Mouse (Mus musculus): ENCODE results near the gene Rmi1.
"Not testable (repeated sequence)": the region's sequence is repeated elsewhere in the genome, so short reads cannot be mapped to it uniquely, and the experiment has no call there.

The Rmi1 gene

DNA sequence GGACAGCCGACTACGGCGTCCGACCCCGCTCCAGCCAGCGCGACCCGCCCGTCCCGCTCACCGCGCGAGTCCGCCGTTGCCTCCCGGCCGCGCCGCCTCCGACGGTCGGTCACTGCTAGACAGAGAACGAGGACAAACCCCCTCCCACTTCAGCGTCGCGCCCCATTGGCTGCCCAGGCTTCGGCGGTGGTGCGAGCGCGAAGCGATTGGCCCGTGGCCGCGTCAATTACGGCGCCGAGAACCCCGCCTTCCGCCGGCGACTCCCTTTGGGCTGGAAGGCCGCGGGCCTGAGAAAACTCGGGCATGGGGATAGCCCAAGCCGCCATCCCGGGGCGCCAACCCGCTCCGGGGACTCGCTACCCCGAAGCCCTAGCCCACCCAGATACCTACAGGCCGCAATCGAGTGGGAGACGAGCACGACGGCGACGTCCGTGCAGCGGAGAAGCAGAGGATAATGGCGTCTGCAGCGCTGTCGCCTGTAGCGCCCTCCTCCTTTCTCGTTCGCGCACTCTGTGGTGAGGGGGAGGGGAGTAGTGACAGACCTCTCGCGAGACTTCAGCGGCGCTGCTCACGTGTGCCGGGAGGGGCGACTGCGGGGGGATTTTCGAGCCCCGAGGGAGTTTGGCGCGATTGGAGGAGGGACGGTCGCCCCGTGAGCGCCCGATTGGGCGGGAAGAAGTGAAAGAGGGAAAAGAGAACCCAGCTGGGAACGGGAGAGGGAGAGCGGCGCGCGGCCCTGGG is at the start of gene Rmi1:
TSS of gene Rmi1 (plus strand) at position 246 of the 741 bp plus-strand sequence.
- peak; percentile 97 for DNase-seq (ENCODE audit: low read depth)

DNA sequence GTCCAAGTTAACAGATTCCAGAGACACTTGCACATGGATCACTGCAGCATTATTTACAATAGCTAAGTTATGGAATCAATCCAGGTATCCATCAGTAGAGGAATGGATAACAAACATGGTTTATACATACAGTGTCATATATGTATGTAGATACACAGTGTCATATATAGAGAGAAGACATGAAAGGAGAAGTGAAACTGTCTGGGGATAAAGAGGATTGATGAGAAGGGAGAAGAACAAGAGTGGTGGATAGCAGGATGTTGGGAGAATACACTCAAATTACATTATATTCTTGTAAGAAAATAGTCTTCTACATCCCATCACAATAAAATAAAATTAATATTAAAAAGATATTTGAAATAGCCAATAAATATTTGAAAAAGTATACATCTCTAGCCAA is 49.1 kb upstream of the Rmi1 start:
- DNase-seq (ENCODE audit: low read depth) = no peak

- no peak for DNase-seq (ENCODE audit: low read depth)
Measured at GRCm38 (mm10) chr13:58358629-58359303, 43.3 kb upstream of the Rmi1 start, which contains the start of gene Kif27. TSS of gene Kif27 (minus strand) at chr13:58359122.

- DNase-seq (ENCODE audit: low read depth) = no peak
Measured at GRCm38 (mm10) chr13:58359304-58359653, 42.8 kb upstream of the Rmi1 start.

DNA sequence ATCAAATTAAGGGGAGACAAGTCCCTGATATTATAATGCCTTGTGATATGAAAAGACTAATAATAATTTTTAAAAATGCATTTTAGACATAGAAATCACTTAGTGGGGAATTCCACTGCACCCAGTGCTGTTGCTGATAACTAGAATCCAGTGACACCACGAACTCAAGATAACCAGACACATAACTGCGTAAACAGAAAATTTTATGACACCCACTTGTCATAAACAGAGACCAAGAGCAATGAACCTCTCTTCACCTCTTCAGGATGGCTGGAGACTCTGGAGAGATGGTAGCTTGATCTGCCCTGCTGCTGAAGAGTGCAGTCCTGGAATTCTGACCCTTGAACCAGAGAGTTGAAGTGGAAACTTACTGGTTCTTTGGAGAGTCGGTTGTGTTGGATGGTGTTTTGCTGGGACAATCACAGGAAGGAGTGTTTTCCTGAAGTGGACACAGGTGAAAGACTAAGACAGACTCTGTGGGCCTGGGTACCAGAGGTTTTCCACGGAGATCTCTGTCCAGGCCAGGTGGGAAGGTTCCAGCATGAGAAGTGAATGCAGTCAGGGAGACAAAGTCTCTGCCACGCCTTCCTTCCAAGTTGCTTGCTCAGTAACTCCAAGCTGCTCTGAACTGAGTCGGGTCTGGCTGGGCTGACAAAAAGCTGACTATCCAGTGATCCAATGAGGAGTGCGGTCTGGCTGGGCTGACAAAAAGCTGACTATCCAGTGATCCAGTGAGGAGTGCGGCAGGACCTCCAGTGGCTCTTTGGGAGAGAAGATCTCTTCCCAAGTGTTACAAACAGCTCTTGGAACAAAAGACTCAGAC is 37.5 kb upstream of the Rmi1 start:
- DNase-seq (ENCODE audit: low read depth) = no peak

GRCm38 (mm10) chr13:58365179-58365578 is 36.9 kb upstream of the Rmi1 start:
- DNase-seq (ENCODE audit: low read depth) = not testable (repeated sequence)

DNA sequence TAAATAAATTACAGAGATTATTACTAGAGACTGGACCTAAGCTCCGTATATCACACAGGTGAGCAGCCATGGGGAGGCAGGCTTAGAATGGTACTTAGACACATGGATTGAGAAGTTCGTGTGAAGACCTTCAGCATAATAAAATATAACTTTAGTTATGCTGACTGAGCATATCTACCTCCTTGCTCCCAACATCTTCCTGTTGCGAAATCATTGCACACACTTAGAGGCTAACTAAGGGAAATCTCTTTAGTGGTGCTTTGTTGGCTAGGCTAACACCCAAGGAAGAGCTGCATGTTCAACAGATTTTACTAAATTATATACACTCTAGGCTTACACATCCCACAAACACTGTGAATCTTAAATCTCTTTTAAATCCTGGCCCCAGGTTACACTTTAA is 35.7 kb upstream of the Rmi1 start:
- DNase-seq (ENCODE audit: low read depth) = peak; percentile 62

GRCm38 (mm10) chr13:58367641-58368040 is 34.4 kb upstream of the Rmi1 start:
- no peak for DNase-seq (ENCODE audit: low read depth)

DNA sequence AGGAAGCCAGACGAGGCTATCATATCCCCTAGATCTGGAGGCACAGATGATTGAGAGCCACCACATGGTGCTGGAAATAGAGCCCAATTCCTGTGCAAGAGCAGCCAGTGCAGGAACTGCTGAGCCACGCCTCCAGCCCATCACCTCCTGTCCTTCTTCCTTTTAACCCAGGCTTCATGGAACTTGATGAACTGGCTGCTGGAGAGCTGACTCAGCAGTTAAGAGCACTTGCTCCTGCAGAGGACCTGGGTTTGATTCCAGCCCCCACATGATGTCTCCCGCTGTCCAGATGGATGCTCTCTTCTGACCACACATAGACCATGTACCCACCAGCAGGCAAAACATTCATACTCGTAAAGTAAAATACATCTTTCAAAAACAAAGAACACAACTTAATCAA is 33.2 kb upstream of the Rmi1 start:
- DNase-seq (ENCODE audit: low read depth) = no peak

DNA sequence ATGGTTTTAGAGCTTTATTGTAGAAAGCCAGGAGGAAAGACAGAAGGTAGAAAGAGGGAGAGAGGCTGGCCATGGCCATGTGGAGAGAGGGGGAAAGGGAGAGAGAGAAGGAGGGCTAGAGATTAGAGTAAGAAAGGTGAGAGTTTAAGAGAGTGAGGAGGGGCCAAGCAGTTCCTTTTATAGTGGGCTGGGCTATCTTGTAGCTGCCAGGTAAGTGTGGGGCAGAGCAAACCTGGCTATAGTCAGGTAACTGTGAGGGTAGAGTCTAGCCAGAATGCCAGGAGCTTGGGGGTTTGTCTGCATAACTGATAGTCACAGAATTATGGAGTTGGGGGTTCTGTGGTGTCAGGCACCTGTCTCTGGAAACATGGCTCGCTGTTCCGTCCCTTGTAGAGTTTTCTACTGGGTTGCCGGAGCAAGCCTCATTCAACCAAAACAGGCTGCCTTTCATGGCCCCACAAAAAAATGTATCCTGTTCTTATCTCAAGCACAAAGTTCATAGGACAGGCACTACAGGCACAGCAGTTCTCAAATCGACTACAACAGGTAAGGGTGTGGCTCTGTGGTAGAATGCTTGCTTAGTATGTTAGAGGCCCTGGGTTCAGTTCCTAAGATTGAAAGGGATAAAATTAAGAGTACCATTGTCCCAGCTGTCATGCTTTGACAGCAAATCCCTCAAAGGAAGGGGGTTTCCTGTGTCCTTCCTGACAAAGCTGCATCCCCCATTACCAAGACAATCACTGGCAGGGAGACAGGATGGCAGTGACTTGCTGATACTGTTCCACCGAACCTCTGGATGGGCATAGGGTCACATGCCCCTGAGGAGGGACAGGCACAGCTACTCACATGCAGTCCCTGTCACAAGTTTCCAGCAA is 29.5 kb upstream of the Rmi1 start:
- DNase-seq (ENCODE audit: low read depth) = no peak

GRCm38 (mm10) chr13:58373153-58373470 is 28.9 kb upstream of the Rmi1 start:
- DNase-seq (ENCODE audit: low read depth) = no peak

GRCm38 (mm10) chr13:58384371-58384770 is 17.7 kb upstream of the Rmi1 start:
- no peak for DNase-seq (ENCODE audit: low read depth)

- no peak for DNase-seq (ENCODE audit: low read depth)
Measured at GRCm38 (mm10) chr13:58384779-58385546, 17.1 kb upstream of the Rmi1 start, which contains the start of gene 2210016F16Rik. TSS of gene 2210016F16Rik (minus strand) at chr13:58385225.

DNA sequence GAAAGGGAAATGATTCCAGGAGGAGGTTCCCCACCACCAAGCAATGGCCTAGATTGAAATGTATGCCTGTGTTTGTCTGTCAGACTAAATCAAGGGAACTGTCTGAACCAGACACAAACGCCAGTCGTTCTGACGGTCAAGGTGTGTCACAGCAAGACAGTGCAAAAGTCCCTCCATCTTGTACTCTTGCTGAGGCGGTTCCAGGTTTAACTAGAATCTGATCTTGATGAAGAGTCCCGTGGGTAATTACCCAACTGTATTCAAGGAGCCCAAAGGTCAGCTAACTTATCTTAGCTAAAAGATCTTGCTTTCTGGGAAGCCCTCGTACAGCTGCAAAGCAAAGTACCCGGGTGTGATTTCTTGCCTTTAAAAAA is 16.5 kb upstream of the Rmi1 start:
- no peak for DNase-seq (ENCODE audit: low read depth)

- peak; percentile 80 for DNase-seq (ENCODE audit: low read depth)
Measured at GRCm38 (mm10) chr13:58387948-58388347, 14.1 kb upstream of the Rmi1 start.

- no peak for DNase-seq (ENCODE audit: low read depth)
Measured at GRCm38 (mm10) chr13:58388379-58388778, 13.7 kb upstream of the Rmi1 start.

- peak; percentile 72 for DNase-seq (ENCODE audit: low read depth)
Measured at GRCm38 (mm10) chr13:58389324-58389951, 12.6 kb upstream of the Rmi1 start.

DNA sequence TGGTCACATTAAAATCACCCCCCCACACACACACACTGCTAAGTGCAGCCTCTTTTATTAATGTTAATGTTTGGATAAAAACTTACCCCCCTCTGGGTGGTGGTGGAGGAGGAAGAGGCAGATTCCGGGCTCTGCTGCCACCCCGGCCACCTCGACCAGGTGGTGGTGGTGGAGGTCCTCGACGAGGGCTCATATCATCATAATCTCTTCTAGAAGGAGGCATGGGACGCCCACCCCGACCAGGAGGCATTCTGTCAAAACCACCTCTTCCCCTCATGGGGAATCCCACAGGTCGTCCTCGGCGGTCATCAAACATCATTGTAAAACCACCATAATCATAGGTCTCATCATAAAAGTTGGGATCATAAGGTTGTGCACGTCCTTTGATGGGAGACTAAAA is 7.7 kb upstream of the Rmi1 start:
- DNase-seq (ENCODE audit: low read depth) = not testable (repeated sequence)

- no peak for DNase-seq (ENCODE audit: low read depth)
Measured at GRCm38 (mm10) chr13:58397651-58398050, 4.4 kb upstream of the Rmi1 start.

DNA sequence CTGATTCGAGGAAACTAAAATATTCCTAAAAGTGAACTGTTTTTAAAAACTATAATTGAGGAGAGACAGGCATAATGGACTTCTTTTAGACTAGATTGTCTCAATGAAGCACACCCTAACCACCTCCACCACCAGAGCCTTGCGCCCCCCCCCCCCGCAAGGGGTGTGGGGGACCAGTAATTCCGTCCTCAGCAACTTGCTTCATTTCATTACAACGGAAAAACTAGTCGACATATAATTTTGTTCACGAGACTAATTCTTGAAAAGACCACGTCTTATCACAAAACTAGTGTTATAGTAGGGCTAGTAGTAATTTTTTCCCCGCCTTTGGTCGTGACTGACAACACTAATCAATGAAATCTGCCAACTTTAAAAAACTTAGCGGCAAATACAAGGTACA is 1.5 kb upstream of the Rmi1 start:
- DNase-seq (ENCODE audit: low read depth) = peak; percentile 47
